Mouse (Mus musculus): ENCODE measurements around the gene Ipo13. TPM values are rescaled to one million over a fixed set of nuclear protein-coding genes. Genes with fewer than 3 reads are reported as not detected.

The Ipo13 gene
- polyA plus RNA-seq (2015; fragmentation: Nextera tagmentation; extraction: Ambion mirVana) = 46.0 and 47.3 TPM in 2 replicates

DNA sequence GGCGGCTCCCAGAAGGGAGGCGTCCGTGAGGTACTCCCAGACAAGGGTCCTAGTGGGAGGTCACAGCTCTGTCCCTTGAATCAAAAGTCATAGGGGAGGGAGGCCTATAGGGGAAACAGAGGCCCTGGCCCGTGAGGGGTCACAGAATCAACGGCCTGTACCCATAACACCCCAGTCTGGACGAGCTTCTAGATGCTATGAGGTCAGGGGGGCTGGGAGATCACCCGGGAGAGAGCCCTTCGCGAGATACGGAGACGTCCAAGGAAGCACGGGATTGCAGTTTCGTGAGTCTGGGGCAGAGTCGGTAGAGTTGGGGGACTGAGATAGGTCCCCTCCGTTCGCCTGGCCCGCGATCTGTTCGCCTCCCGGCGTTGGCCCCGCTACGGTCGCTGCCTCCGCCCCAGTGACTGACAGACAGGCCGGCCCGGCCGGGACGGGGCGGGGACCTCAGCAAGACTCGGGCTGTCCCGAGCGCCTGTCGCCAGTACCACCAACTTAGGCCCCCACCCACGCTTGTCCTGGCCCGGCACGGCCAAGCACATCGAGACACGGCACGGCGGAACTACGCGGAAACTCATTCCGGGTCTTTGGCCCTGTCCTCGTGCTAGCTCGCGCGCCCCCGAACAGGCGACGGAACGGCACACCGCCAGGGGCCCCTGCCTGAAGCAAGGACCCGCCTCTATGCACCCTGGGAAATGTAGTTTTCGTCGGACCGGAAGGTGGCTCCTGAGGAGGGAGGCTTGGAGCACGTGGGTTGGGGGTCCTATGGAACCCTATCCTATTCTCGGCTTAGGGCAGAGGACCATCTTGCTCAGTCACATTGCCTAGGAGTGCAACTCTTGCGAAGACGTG lies at the start of gene Ipo13:
Gene Ipo13 (minus strand): TSS at position 409 of the 852 bp plus-strand sequence.
- peak within 1 kb of the TSS; percentile 100 for H3K4me2 ChIP-seq
- peak within 1 kb of the TSS; percentile 84 for H3K9ac ChIP-seq
- H3K4me1 ChIP-seq = peaks cover 37% of the 10 kb centered on the region
- H3K4me3 ChIP-seq = peak within 1 kb of the TSS; percentile 66
- H3K9me3 ChIP-seq = no peaks in the 10 kb centered on the region
- under 1% methylated on average over 61 of the region's 61 CpGs for WGBS
- H3K27me3 ChIP-seq = no peaks in the 10 kb centered on the region
- peaks cover 26% of the 10 kb centered on the region for H3K36me3 ChIP-seq
- peak within 1 kb of the TSS; percentile 80 for H3K27ac ChIP-seq
- ATAC-seq (ENCODE audit: insufficient number of reproducible peaks, insufficient read depth, low FRiP score, low TSS enrichment, low read depth) = peak; percentile 88

DNA sequence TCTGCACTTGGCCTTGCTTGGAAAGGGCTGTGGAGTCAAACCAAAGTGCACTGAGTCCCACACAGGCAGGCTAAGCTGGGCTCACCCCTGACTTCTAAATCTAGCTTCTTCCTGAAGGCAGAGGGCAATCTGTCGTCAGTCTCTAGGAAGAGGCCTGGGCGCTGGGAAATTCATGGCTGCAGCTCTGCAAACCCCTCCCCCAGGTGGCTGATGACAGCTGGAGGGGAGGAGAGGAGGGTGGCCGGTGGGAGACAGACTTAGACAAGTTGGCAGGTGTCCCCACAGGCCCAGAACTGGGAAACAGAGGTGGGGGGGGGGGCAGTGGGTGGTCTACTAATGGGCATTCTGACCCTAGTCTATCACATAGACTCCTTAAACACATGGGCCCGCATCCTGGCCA lies 42.7 kb upstream of the Ipo13 start:
- Histone ChIP-seq H3K27me3 (no peaks in the 10 kb centered on the region), H3K9ac (no peak overlapping the region)

DNA sequence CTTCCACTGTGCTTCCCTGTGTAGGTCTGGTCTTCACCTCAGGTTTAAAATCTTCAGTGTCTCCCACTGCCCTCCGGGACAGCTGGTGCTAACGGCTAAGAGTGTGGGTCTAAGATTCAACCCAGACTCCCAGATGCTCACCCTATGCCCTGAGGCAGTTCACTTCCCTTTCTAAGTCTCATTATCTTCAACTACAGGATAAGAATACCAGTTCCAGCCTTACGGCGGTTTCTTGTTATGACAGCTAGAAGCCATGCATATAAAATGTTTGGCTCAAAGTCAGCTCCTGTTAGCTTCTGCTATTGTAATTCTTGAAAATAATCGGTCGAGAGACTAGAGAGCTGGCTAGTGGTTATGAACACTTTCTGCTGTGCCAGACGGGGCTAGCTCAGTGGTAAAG lies 32.7 kb upstream of the Ipo13 start:
- no peak overlapping the region for H3K27ac ChIP-seq
- H3K27me3 ChIP-seq = no peaks in the 10 kb centered on the region
- 60% methylated on average over 7 of the region's 7 CpGs for WGBS
- peaks cover 29% of the 10 kb centered on the region for H3K36me3 ChIP-seq
- no peak for ATAC-seq (ENCODE audit: insufficient number of reproducible peaks, insufficient read depth, low FRiP score, low TSS enrichment, low read depth)
- H3K9me3 ChIP-seq = 0 out of 2 replicates have a peak, but pooled peaks cover 2% of the 10 kb centered on the region
- no peak overlapping the region for H3K9ac ChIP-seq
- H3K4me1 ChIP-seq = peaks cover 13% of the 10 kb centered on the region
- no peak overlapping the region for H3K4me3 ChIP-seq
- H3K4me2 ChIP-seq = no peak overlapping the region

More for the DNA sequence above, 42.7 kb upstream of the Ipo13 start:
- ATAC-seq (ENCODE audit: insufficient number of reproducible peaks, insufficient read depth, low FRiP score, low TSS enrichment, low read depth) = no peak
- WGBS = 68% methylated on average over 4 of the region's 4 CpGs
- no peak overlapping the region for H3K4me3 ChIP-seq
- H3K9me3 ChIP-seq = 0 out of 2 replicates have a peak, but pooled peaks cover 1% of the 10 kb centered on the region
- no peak overlapping the region for H3K27ac ChIP-seq
- no peak overlapping the region for H3K4me2 ChIP-seq
- no peaks in the 10 kb centered on the region for H3K4me1 ChIP-seq
- H3K36me3 ChIP-seq = peaks cover 69% of the 10 kb centered on the region

DNA sequence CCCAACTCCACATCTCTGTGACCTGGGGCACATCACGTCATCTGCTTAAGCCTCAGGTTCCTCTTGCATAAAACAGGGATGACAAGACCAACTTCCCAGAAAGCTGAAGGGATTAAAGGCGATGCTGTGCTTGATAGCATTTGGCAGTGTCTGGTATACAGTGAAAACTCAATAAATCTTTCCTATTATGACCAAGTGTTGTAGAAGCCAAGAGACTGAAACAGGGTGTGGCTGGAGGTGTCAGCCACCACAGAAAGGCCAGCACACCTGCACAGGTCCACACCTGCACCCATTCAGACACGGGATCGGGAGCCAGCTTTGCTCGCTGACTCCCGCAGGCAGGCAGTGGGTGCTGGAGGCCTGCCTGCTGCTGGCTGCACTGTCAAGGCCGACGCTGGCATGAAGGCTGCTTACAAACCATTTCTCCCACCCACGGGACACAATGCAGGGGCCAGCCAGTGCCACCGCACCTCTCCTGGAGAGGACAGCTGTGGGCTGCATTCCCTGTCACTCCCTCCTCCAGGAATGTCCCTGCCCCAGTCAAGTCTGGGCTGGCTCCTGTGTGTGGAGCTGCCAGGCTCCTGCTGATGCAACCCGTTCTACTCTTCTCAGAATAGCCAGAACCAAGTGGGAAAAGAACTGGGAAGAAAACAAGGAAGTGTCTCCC lies 32.0 kb upstream of the Ipo13 start:
- no peak overlapping the region for H3K9ac ChIP-seq
- no peak overlapping the region for H3K27ac ChIP-seq
- H3K4me2 ChIP-seq = no peak overlapping the region
- no peak overlapping the region for H3K4me3 ChIP-seq
- no peak for ATAC-seq (ENCODE audit: insufficient number of reproducible peaks, insufficient read depth, low FRiP score, low TSS enrichment, low read depth)
- H3K27me3 ChIP-seq = no peaks in the 10 kb centered on the region
- peaks cover 13% of the 10 kb centered on the region for H3K4me1 ChIP-seq
- WGBS = 82% methylated on average over 11 of the region's 11 CpGs
- peaks cover 21% of the 10 kb centered on the region; the same call in 1 of the 2 replicates for H3K36me3 ChIP-seq
- H3K9me3 ChIP-seq = no peaks in the 10 kb centered on the region

DNA sequence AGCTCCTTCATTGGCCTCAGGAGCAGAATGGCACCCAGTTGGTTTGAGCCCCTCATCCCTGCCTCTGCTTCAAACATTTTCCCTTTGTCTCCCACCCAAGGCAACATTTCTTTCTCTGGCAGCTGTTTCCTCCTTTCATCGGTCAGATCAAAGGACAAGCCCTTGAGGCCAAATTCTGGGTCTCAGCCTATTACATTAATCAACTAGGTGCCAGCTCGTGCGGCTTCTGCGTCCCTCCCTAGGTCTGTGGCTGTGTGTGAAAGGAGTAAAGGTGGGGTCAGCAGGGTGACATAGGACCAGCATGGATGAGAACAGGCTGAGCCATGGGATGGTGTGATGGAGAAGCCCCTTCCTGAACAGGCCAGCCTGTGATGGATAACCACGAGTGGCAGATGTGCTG lies 28.5 kb upstream of the Ipo13 start:
- H3K27ac ChIP-seq = no peak overlapping the region
- H3K36me3 ChIP-seq = peaks cover 35% of the 10 kb centered on the region
- H3K9me3 ChIP-seq = no peaks in the 10 kb centered on the region
- 16% methylated on average over 5 of the region's 5 CpGs for WGBS
- 0 out of 2 replicates have a peak overlapping the region, but pooled peaks have one; percentile 16 for H3K9ac ChIP-seq
- peaks cover 13% of the 10 kb centered on the region for H3K4me1 ChIP-seq
- H3K27me3 ChIP-seq = no peaks in the 10 kb centered on the region
- no peak overlapping the region for H3K4me3 ChIP-seq
- ATAC-seq (ENCODE audit: insufficient number of reproducible peaks, insufficient read depth, low FRiP score, low TSS enrichment, low read depth) = no peak
- H3K4me2 ChIP-seq = no peak overlapping the region

DNA sequence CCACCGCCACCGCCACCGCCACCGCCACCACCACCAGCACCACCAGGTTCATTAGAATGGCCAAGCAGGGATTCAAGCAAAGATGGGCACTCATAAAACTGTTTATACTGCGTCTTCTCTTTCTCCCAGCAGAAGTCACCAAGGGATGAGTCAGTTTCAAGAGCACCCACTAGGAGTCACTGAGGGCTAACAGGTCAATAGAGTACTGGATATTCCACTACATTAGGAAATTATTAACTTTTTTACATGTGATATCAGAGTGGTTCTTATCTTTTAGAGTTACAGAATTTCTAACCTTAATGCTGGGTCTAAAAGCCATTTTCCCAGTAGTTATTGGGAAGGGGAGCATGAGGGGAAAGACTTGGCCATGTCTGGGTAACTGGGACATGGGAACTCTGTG lies 22.2 kb upstream of the Ipo13 start:
- no peaks in the 10 kb centered on the region for H3K9me3 ChIP-seq
- H3K4me2 ChIP-seq = no peak overlapping the region
- peaks cover 41% of the 10 kb centered on the region for H3K36me3 ChIP-seq
- H3K27ac ChIP-seq = no peak overlapping the region
- no peak for ATAC-seq (ENCODE audit: insufficient number of reproducible peaks, insufficient read depth, low FRiP score, low TSS enrichment, low read depth)
- H3K27me3 ChIP-seq = no peaks in the 10 kb centered on the region
- whole genome bisulfite sequencing = 93% methylated on average over 5 of the region's 5 CpGs
- no peak overlapping the region for H3K9ac ChIP-seq
- no peak overlapping the region for H3K4me3 ChIP-seq
- H3K4me1 ChIP-seq = no peaks in the 10 kb centered on the region

DNA sequence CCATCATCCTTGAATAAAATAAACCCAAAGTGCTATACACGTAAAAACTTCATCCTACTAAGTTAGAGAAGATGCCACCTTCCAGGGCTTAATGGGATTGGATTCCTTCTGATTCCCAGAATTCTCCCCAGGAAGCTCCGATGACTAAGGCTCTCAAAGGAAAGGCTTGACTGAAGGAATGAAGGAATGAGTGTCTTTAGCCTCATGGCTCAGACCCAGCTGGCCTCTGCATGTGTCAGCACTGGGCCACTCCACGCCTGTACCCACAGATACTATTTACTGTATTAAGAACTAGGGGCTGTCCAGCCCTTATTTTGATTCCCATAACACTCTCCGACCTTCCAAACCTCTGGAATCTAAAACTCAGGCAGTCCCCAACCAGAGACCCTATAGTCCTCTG lies 19.3 kb upstream of the Ipo13 start:
- Histone ChIP-seq H3K27me3 (peaks cover 14% of the 10 kb centered on the region), H3K4me1 (peaks cover 10% of the 10 kb centered on the region), H3K36me3 (peaks cover 19% of the 10 kb centered on the region), H3K9ac (no peak overlapping the region), H3K4me3 (no peak overlapping the region), H3K27ac (no peak overlapping the region), H3K4me2 (no peak overlapping the region), H3K9me3 (no peaks in the 10 kb centered on the region)
- ATAC-seq (ENCODE audit: insufficient number of reproducible peaks, insufficient read depth, low FRiP score, low TSS enrichment, low read depth) = no peak
- WGBS = 83% methylated on average over 4 of the region's 4 CpGs

DNA sequence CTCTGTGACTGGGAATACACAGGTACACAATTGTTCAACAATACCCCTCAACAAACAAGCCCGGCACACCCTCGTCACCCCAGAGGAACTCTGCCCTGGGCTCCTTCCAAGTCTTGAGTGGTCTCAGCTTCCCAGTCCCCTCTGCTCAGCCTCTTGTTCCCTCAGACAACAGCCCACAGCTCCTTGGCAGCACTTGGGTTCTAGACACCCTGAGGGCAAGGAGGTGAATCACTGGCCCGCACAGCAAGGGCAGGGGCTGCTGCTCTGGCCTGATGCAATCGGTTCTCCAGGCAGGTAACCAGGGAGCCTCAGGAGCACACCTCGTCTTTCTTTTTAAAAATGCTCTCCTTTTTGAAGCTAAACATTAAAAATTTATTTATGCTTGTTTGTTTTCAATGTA lies 18.4 kb upstream of the Ipo13 start:
- ATAC-seq (ENCODE audit: insufficient number of reproducible peaks, insufficient read depth, low FRiP score, low TSS enrichment, low read depth) = no peak
- 71% methylated on average over 5 of the region's 5 CpGs for WGBS
- peaks cover 18% of the 10 kb centered on the region for H3K4me1 ChIP-seq
- H3K36me3 ChIP-seq = peaks cover 18% of the 10 kb centered on the region
- H3K27ac ChIP-seq = no peak overlapping the region
- no peak overlapping the region for H3K9ac ChIP-seq
- peaks cover 22% of the 10 kb centered on the region for H3K27me3 ChIP-seq
- H3K9me3 ChIP-seq = no peaks in the 10 kb centered on the region
- no peak overlapping the region for H3K4me2 ChIP-seq
- no peak overlapping the region for H3K4me3 ChIP-seq

DNA sequence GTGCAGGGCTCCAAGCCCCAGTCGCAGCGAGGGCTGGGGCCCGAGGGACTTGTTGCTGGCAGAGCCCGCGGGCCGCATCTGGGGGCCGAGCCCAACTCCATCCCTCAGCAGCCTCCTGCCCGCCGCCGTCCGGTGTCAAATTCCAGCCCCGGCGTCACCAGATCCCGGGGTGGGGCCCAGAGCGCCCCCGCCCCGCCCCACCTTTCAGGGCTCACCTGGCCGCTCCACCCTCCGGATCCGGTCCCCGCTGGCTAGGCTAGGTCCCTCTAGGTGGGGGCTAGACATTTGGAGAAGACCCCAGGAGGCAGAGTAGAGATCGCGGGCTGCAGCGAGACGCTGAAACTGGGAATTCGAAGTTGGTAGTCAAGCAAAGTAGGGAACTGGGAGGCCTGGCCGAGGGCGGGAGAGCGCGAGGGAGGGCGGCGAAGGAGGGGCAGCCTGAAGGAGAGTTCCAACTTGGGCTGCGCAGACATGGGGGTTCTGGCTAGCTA lies 14.6 kb upstream of the Ipo13 start, which contains the start of gene Artn:
Gene Artn (minus strand): TSS at position 373 of the 491 bp plus-strand sequence.
- Histone ChIP-seq H3K4me2 (peak within 1 kb of the TSS; percentile 81), H3K4me1 (peaks cover 33% of the 10 kb centered on the region), H3K27ac (no peak within 1 kb of the TSS), H3K9me3 (no peaks in the 10 kb centered on the region), H3K27me3 (peaks cover 58% of the 10 kb centered on the region), H3K4me3 (peak within 1 kb of the TSS; percentile 44), H3K36me3 (peaks cover 9% of the 10 kb centered on the region), H3K9ac (peak within 1 kb of the TSS; percentile 64)
- under 1% methylated on average over 29 of the region's 33 CpGs for WGBS
- peak; percentile 49 for ATAC-seq (ENCODE audit: insufficient number of reproducible peaks, insufficient read depth, low FRiP score, low TSS enrichment, low read depth)

DNA sequence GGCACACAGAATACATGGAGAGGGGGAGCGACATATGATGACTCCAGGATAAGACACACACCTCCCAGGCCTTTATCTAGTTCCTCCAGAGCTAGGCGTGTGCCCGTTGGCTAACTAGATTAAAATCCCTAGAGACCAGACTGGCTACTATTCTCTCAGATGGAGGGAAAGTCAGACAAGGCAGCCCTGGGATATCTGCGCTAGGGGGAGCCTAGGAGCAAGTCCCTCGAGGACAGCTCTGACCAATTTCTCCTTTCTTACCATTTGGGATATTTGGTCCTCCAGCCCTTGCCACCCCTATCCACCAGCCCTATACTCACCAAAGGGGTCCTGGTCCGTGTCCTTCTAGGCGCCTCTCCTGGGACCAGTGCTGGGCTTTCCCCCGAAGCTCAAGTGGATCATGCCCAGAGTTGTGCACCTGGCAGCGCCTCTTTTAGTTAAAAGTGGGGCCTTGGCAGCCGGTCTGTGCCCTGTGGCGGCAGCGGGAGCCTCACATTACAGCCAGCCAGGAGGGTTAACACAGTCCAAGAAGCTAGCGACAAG lies 14.0 kb upstream of the Ipo13 start:
- no peak for ATAC-seq (ENCODE audit: insufficient number of reproducible peaks, insufficient read depth, low FRiP score, low TSS enrichment, low read depth)

DNA sequence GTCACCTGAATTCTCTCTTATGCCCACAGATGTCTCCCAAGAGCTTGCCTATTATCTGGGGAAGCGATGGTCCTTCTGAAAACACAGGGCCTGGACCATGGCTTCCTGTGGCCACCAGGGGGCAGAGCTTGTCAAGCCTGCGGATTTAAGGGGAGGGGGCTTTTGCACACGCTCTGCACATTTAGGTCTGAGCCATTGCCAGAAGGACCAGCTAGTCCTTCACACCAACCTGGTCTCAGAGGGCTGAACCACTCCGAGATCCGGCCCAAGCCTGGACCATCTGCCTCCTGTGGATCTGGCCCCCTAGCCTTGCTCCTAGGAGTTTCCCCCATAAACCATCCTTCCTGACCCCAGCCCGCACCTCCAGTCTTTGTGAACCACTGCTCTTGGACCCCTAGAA lies 13.4 kb upstream of the Ipo13 start:
- no peak for ATAC-seq (ENCODE audit: insufficient number of reproducible peaks, insufficient read depth, low FRiP score, low TSS enrichment, low read depth)
- WGBS = 11% methylated on average over 6 of the region's 6 CpGs
- H3K4me2 ChIP-seq = peak overlapping the region; percentile 81

More for the DNA sequence above, 14.0 kb upstream of the Ipo13 start:
- H3K27me3 ChIP-seq = peaks cover 65% of the 10 kb centered on the region
- WGBS = under 1% methylated on average over 13 of the region's 13 CpGs
- peak overlapping the region; percentile 64 for H3K9ac ChIP-seq
- peaks cover 33% of the 10 kb centered on the region for H3K4me1 ChIP-seq
- no peak overlapping the region for H3K27ac ChIP-seq
- peak overlapping the region; percentile 44 for H3K4me3 ChIP-seq
- no peaks in the 10 kb centered on the region for H3K9me3 ChIP-seq
- peaks cover 9% of the 10 kb centered on the region for H3K36me3 ChIP-seq
- peak overlapping the region; percentile 81 for H3K4me2 ChIP-seq

More for the DNA sequence above, 13.4 kb upstream of the Ipo13 start:
- Histone ChIP-seq H3K9me3 (no peaks in the 10 kb centered on the region), H3K27me3 (peaks cover 68% of the 10 kb centered on the region), H3K9ac (no peak overlapping the region), H3K36me3 (peaks cover 9% of the 10 kb centered on the region), H3K4me1 (peaks cover 33% of the 10 kb centered on the region), H3K4me3 (peak overlapping the region; percentile 44; the same call in 1 of the 2 replicates), H3K27ac (no peak overlapping the region)

Data from embryonic facial prominence, embryonic 13.5 days (tissue).